8 mouse cellular contexts compared by ENCODE assay signal in the genomic region with DNA sequence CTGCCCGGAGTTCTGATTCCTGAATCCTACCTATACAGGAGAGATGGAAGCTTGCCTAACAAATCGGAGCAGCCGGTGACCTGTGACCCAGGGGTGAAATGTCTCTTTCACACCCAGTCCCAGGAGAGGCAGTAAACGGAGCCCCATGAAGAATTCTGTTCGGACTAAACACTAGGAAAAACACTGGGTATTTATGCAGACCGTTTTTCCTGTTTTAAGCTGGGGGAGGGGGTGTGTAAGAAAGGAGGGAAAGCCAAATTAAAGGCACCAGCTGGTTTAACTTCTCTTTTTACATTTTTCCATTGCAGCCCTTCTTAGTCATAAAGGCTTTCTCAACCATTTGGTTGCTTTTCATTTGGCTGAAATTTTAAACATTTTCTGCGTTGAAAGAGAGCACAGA.
DNase-seq lines count a peak whose midpoint lies in the region; ATAC-seq lines count a peak whose summit lies in the region.

No protein-coding gene starts in this region.

- H3K4me2 ChIP-seq in kidney, embryonic 14.5 days (replicated peaks; ENCODE audit: low read depth, low read length), result peak overlapping the region; percentile 17; the same call in 1 of the 2 replicates
- no peak overlapping the region for H3K4me2 ChIP-seq in neural tube, embryonic 13.5 days

- H3K36me3 ChIP-seq in kidney, embryonic 14.5 days (ENCODE audit: control insufficient read depth, insufficient read depth, low read length), result no peaks in the 10 kb centered on the region
- H3K36me3 ChIP-seq in neural tube, embryonic 13.5 days, result no peaks in the 10 kb centered on the region

- intact Hi-C loops in gastrocnemius, postnatal 14 days (cut with DNase I; ENCODE audit: low total_unique reads), result no loop called here

- no peak overlapping the region; the same call in 1 of the 2 replicates for H3K27ac ChIP-seq in kidney, embryonic 14.5 days (ENCODE audit: low read depth, low read length)
- H3K27ac ChIP-seq in neural tube, embryonic 13.5 days (replicated peaks), result no peak overlapping the region

- DNase-seq in gastrocnemius, adult 18-20 months (ENCODE audit: low spot score), result peak; percentile 4
- DNase-seq in gastrocnemius, postnatal 14 days, result no peak
- peak; percentile 49 for DNase-seq in testis, postnatal 10 days (ENCODE audit: low spot score)
- DNase-seq in testis, postnatal 14 days (ENCODE audit: low spot score), result no peak
- DNase-seq in cerebellum, adult 11 months, result no peak
- DNase-seq in MN1 (ENCODE audit: low spot score), result no peak

- no peaks in the 10 kb centered on the region for H3K9me3 ChIP-seq in kidney, embryonic 14.5 days (ENCODE audit: control insufficient read depth, low read length)
- no peaks in the 10 kb centered on the region for H3K9me3 ChIP-seq in neural tube, embryonic 13.5 days

- 4% methylated on average over 7 of the region's 7 CpGs for WGBS in kidney, embryonic 14.5 days
- 21% methylated on average over 7 of the region's 7 CpGs for WGBS in neural tube, embryonic 13.5 days

- H3K27me3 ChIP-seq in kidney, embryonic 14.5 days (ENCODE audit: control insufficient read depth, insufficient read depth, low read length), result no peaks in the 10 kb centered on the region
- H3K27me3 ChIP-seq in neural tube, embryonic 13.5 days, result no peaks in the 10 kb centered on the region

- H3K9ac ChIP-seq in kidney, embryonic 14.5 days (ENCODE audit: low read depth, low read length), result no peak overlapping the region
- 0 out of 2 replicates have a peak overlapping the region, but pooled peaks have one; percentile 12 for H3K9ac ChIP-seq in neural tube, embryonic 13.5 days

- H3K4me1 ChIP-seq in kidney, embryonic 14.5 days (ENCODE audit: control insufficient read depth, insufficient read depth, low read length), result peaks cover 24% of the 10 kb centered on the region
- H3K4me1 ChIP-seq in neural tube, embryonic 13.5 days (replicated peaks), result peaks cover 24% of the 10 kb centered on the region

- no peak overlapping the region for H3K4me3 ChIP-seq in kidney, embryonic 14.5 days (ENCODE audit: low read length)
- H3K4me3 ChIP-seq in neural tube, embryonic 13.5 days, result no peak overlapping the region

- no peak for ATAC-seq in kidney, embryonic 14.5 days (ENCODE audit: low FRiP score, low TSS enrichment)
- no peak for ATAC-seq in neural tube, embryonic 13.5 days (ENCODE audit: low read depth)

Comparison
In these comparisons a context has a peak if more than half of its experiments do, and no peak if none do; other contexts are left out.
1. DNase-seq: peak in gastrocnemius, adult 18-20 months (single experiment) and testis, postnatal 10 days (single experiment); none in gastrocnemius, postnatal 14 days (single experiment), testis, postnatal 14 days (single experiment), cerebellum, adult 11 months (single experiment) and MN1 (single experiment).